Mouse (Mus musculus): Measurements from ENCODE around the gene Psmd9.

DNA sequence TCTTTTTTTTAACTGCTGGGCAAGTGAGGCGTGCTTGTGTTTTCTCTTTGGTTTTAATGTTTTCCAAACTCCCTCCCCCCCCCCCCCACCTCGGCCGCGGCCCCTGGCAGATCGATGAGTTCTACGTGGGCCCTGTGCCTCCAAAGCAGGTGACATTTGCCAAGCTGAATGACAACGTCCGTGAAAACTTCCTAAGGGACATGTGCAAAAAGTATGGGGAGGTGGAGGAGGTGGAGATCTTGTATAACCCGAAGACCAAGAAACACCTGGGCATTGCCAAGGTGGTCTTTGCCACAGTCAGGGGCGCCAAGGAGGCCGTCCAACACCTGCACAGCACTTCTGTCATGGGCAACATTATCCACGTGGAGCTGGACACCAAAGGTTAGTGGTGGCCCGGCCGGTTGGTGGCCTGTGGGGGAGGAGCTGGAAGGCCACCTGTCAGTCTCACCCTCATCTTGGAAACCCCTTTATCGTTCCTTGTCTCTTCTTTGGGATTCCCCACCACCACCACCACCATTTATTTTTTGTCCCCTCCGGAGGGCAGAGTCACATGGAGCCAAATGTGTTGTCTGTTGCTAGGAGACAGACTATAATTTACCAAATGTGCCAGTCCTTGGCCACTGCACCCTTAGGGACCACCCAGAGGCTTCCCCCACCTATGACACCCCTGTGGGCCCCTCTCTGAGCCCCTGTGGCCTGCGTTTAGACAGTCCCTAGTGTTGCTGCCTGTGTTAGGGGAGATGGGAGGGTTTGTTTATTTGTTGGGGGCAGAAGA lies 25.1 kb upstream of the Psmd9 start:
- TF ChIP-seq CTCF (IDR thresholded peaks at IDR 0.05; ENCODE audit: low read depth, low read length) = no peak
- no peak for TF ChIP-seq POLR2A (IDR thresholded peaks at IDR 0.05; ENCODE audit: extremely low read depth, insufficient read depth, low read length)

Data from liver, adult 2 months (tissue).